Mouse (Mus musculus) spleen, postnatal 14 days (tissue): ENCODE data around the gene Scyl2.

ENCODE experiments used
- DNase-seq, 2 experiments: peaks; one replicate each; pipeline ENCODE4 v3.0.0; 2021 to 2022; ENCODE audit warnings: low spot score in 2 of 2

Gene Scyl2

DNA sequence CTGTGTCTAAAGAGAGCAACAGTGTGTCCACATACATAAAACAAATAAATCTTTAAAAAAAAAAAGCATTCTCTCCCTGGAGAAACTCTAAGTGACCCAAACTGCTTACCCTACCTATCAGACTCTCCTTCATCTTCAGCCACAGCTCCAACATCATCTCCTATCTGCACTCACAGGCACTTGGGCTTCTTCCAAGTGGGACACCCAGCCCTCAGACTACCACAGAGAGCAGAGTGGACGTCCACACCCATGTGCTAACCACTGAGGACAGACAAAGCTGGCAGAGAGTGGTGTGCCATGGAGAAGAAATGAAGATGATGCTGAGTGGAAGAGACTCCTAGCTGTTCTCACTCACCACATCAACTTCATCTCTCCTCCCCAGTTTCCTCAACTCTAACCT lies 90.6 kb downstream of the Scyl2 start:
- DNase-seq = no peak

DNA sequence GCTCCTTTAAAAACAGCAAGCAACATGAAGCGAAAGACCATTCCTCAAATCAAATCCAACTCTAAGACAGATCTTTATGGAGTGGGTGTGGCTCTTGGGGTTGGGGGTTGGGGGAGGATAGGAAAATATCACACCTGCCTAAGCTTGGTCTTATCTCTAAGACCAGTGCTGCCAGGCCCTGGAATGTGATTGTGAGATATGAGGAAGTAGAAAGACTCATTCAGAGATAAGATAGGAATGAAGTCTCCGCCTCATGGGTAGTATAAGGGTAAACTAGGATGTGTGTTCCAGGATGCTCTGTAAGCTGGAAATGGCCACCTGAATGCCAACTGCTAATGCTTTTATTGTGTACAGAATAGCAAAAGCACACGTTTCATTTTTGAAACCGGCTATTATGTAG lies 91.8 kb downstream of the Scyl2 start:
- DNase-seq = no peak

DNA sequence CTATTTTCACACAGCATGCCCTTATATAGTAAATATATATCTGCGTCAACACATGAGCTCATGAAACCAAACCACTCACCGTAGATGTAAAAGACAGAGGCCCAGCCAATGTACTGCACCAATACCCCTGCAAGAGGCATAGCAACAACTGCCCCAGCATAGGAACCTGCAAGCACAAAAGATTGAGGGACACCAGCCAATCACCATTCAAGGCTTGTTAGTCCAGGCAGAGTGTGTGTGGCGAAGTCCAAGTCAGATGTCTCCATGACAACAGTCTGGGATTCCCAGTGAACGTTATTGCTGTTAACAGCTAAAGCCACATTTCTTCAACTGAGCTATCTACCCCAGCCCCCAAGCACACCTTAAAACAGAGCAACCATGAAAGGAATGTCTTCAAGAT lies 93.3 kb downstream of the Scyl2 start:
- DNase-seq = no peak

DNA sequence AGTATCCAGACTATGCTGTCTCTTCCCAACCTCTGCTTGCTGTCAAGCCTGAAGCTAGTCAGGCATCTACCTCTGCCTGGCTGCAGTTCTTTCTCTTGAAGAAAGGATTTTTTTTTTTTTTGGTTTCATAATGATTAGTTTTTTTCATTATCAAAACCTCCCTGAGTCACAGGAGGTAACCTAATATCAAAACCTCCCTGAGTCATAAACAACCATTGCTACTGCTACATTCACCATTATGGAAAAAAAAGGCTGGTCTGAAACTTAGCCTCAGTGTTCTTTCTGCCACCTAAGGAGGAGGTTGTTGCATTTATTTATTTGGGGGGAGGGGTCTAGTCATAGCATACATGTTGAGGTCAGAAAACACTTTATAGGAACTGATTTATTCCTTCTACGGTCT lies 96.2 kb downstream of the Scyl2 start:
- no peak for DNase-seq
